Mouse (Mus musculus): ENCODE results near the gene Rbpj.

The Rbpj gene

DNA sequence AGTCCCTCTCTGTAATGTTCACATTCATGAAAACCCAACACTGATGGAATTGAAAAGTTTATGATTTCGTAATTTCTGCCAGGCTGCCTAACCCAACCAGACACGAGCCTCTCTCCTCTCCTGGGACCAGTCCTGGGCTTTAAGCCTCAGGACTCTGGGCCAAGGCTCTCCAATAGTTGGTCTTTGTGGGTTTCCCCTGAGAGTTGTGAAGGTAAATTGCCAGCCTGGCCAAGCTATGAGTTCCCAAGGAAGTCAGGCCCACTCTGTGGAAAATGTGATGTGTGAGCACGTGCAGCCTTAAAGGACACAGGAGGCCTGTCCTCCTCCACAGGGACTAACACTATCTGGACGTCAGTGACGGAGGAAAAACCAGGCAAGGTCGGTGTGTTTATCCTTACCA is 85.4 kb downstream of the Rbpj start:
- peak; percentile 72 for DNase-seq (ENCODE audit: low spot score)

DNA sequence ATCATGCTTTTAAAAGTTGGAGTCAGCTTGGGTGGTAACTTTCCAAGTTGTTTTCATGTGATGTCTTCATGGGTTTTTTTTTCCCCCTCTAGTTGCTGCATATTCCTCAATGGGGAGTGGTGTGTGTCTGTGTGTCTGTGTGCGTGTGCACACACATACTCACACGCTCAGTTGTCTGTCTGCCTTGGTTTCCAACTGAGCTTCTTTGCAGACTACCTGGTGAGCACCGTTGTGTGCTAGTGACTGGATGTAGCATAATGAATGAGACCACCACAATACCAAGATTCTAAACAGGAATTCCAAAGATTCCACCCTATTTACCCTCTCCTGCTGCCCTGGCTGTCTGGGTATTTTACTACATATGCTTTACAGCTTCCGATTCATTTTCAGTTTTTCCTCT is 86.0 kb downstream of the Rbpj start:
- DNase-seq (ENCODE audit: low spot score), result no peak

DNA sequence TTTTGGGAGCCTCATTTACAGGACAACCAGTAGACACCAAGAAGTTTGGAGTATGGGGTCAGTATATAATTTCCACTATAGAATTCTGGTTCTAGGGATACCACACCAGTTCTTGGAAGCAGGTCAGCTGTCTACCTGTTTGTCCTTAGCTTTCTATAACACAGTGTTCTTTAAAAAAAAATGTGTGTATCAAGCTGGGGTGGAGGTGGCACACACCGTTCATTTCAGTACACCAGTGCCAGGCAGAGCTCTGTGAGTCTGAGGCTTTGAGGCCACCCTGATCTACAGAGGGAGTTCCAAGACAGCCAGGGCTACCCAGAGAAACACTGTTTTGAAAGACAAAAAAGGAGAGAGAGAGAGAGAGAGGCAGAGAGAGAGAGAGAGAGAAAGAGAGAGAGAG is 87.3 kb downstream of the Rbpj start:
- DNase-seq (ENCODE audit: low spot score), result no peak

DNA sequence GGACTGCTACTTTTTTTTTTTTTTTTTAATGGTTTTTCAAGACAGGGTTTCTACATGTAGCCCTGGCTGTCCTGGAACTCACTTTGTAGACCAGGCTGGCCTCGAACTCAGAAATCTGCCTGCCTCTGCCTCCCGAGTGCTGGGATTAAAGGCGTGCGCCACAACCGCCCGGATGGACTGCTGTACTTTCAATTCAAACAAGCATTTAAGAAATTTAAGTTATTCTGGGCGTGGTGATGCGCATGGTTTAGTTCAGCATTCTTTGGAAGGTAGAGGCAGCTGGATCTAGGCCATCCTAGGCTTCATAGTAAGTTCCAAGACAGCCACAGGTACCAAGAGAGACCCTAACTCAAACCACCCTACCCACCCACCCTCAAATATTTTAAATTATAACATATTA is 88.2 kb downstream of the Rbpj start:
- DNase-seq (ENCODE audit: low spot score), result no peak

DNA sequence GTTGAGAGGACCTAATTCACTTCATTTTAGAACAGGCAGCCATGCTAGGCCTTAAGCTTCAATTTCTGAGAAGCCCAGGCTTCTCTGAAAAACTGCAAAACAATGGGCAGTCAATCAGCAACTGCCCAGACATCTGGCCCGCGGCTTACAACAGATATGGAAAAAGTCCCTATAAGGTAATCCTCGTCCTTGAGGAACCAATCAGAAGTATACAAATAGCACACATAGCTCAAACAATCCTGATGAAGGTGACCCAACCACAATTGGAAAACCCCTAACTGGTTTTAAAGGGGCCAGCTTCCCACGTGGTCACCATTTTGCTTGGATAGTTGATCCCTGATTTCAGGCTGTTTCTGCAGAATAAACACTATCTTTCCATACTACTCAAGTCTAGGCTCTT is 89.0 kb downstream of the Rbpj start:
- no peak for DNase-seq (ENCODE audit: low spot score)

DNA sequence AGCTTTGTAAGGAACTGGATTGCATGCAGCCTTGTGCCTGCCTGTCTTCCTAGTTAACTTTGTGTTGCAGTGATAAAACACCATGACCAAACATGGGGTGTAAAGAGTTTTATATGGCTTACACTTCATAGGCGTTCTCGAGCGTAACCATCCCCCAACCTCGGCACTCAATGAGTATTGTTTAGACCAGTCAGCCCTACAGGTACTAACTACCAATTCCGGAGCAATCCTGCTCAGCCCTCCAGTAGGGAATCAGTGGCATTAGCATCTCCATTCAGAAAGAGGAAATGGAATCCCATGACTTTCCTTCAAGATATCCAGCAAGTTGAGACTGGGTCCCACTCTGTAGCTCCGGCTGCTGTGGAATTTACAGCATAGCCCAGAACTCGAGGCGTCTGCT is 89.5 kb downstream of the Rbpj start:
- DNase-seq (ENCODE audit: low spot score), result no peak

DNA sequence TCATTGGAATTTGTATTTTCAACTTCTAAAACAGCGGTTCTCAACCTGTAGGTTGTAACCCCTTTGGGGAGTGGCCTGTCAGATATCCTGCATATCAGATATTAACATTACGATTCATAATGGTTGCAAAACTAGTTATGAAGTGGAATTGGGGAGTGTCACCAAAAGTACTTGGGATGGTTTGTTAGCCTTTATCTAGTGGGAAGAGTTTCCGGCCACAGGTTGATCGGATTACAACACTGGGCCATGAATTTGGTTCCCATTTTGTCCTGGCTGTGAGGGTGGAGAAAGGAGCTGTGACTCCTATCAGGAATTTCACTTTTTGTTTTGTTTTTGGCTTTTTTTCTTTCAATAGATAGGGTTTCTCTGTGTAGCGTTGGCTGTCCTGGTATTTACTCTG is 90.0 kb downstream of the Rbpj start:
- DNase-seq (ENCODE audit: low spot score), result no peak

DNA sequence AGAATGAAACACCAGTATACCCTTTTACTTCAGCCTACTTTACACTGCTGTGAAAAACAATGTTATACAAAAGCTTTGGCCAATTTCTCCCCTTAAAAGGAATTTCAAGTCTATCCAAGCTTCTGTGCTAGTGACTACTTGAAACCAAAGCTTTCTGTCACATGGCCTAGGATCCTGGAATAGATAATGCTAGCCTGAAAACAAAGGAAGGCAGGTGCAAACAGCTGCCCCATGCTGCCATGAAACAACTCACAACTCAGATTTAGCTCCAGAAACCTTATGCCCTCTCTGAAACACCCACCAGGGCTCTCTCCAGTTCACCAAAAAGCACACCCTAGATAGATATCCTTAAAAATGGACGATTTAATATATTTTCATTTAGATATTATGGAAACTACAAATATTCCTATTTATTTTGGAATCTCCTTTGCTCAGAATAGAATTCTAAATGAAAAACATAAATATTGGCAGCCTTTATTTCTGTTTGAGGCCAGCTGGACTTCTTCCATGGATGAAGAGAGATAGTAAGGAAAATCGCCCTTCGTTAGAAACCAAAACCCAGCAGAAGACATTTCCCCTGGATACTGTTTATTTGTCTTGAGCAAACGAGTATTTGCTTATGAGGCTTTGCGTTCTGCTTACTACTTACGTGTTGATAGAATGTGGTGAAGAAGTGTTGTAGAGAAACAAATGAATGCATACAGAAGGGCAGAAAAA is 91.8 kb downstream of the Rbpj start:
- DNase-seq (ENCODE audit: low spot score), result peak; percentile 72

DNA sequence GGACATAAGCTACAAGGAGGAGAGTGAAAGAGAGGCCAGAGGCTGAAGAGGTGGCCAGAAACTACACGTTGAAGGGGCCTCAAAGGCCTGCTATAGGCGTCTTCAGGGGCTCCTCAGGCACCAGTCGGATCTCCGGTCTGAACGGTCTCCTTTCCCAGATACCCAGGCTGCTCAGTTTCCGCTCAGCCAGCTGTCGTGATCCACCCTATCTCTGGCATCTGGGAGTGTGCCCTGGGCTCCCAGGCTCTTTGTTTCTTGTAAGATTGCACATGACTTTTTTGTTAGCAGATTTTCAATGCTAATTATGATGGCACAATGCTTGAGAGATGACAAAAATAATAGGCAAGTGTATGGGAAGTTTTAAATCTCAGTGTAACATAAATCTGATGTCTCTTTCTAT is 95.2 kb downstream of the Rbpj start:
- no peak for DNase-seq (ENCODE audit: low spot score)

DNA sequence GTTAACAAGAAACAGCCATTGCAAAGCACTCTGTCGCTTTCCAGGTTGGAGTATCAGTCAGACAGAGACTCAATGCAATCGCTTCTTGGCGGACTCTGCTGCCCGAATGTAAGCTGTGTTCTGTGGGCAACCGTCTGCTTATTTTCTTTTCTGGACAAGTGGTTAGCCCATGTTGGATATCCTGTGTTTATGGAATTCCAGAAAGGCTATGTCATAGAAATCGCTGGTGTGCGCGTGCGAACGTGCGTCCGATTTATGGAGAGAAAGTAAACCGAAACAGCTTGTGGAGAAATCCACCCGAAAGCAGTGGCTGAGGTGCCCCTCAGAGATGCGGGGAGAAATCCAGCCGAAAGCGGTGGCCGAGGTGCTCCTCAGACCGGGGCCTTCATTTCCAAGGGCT is 98.4 kb downstream of the Rbpj start:
- DNase-seq (ENCODE audit: low spot score), result peak; percentile 43

DNA sequence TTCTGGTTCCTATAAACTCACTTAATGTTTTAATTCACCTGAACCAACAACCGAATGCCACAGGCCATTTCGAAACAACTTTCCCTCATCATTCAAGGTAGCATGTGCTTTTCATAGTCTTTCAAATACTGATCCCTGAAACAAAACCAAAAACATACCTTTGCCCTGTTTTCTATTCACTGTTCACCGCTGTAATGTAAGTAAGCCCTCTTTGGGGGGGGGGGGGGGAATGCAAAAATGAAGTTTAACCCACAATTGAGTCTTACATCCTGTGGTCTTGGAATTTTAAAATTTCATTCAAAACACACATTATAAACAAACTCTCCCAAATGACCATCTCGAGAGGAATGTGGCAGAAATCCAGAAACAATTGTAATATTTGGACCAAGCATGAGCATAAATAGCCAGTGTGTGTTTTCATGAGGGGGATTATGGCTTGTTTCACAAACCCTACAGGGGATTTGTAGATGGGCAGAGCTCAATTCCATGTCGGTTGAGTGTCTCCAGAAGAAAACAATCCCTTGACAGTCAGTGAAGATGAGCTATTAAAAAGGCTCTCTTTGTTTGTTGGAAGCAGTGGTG is 99.4 kb downstream of the Rbpj start:
- no peak for DNase-seq (ENCODE audit: low spot score)

DNA sequence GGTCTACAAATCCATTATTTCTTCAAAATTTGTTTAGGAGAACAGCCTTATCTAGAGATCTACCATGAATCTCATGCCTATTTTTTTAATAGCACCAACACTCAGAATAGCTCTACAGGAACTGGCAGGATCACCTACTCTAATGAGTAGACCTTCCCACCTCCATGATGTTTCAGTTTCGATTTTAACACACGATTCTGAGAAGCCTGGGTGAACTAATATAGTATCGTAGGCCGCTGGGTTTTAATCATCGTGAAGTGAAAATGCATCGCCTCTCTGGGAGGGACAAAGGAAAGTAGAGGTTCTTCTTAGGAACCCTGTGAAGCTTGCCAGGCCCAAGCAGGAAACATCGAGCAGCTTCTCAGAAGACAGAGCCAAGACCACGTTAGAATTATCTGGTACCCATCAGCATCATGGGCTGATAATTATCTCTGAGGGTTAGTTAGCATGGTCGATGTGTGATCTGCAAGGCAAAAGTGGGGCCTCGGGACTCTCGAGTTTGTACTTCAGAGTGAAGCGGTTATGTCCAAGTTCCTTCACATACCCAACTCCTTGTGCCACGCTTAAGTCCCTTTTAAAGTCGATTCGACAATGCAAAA is 100.6 kb downstream of the Rbpj start:
- DNase-seq (ENCODE audit: low spot score), result no peak

DNA sequence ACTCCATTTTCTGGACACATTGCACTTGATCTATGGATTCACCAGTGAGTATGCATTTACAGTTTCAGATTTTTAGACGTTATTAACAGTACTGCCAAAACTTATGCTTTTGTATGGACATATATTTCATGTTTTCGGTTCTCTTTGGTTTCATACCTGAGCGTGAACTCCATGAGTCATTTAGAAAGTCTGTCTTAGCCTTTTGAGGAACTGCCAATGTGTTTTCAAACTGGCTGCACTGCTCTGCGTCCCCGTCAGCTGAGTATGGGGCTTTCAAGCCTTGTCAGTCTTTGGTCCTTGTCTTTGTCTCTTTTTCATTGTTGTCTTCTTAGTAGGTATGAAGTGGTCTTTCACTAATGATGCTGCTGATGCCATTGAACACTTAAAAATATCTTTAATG is 106.5 kb downstream of the Rbpj start:
- no peak for DNase-seq (ENCODE audit: low spot score)

DNA sequence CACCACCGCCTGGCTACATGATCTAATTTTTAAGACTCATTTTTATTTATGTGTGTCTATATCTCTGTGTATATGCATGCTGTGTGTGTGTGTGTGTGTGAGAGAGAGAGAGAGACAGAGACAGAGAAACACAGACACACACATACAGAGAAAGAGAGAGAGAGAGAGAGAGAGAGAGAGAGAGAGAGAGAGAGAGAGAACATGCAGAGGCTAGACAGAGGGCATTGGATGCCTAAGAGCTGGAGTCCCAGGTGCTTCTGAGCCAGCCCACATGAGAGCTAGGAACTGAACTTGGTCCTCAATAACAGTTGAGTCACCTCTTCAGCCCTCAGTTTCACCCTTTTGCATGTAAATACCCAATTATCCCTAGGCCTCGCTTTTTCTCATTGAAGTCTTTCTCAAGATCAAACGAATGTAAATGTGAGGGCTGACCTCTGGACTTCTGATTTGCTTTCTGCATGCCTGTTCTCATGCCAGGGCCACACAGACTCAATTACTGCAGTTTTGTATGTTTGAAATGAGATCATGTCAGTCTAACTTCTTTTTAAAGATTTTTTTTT is 109.0 kb downstream of the Rbpj start:
- no peak for DNase-seq (ENCODE audit: low spot score)

DNA sequence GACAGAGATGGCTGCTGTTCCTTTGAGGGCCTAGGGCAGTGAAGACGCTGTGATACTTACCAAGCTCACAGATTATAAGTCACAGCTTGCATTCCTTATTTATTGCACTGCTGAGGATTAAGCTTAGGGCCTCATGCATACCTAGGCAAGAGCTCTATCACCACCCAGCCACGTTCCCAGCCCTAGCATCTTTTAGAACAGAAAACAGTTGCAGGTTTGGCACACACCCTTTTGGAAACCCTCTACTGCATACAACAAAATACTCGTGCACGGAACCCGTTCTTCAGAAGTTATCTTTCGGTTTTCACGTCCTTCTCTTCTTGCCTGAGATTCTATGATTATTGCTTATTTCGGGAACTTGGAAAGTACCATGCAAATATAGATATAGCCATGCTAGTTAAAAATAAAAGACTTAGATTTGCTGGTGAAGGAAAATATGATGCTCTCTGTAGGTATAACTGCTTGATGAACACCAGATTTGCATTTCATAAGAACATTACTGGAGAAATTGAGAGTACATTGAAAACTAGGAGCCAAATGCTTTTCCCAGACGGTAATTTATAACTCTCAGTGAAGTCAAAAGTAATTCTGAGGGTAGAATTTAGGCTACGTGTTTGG is 111.4 kb downstream of the Rbpj start:
- DNase-seq (ENCODE audit: low spot score), result no peak

DNA sequence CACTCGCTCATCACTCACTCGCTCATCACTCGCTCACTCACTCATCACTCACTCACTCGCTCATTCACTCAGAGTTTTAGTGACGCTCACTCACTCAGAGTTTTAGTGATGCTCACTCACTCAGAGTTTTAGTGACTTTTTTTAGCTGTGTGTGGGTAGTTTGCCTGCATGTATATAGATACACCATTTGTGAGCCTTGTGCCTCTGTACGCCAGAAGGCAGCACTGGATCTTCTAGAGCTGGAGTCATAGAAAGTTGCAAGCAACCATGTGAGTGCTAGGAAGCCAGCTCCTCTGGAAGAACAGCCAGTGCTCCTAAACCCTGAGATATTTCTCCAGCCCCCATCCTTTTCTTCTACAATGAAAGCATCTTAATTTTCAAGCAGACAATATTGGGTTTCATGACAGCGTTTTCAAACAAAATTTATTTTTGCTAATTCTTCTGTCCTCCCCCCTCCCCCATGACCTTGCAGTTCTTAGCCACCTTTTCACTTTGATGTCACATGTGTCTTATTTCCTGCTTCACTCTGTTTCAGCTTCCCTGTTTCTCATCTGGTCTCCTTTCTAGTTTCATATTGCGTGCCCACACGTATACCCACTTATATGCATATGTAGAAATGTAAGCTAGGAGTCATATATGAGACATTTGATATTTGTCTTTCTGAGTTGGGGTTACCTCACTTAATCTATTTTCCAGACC is 118.3 kb downstream of the Rbpj start:
- DNase-seq (ENCODE audit: low spot score), result no peak

DNA sequence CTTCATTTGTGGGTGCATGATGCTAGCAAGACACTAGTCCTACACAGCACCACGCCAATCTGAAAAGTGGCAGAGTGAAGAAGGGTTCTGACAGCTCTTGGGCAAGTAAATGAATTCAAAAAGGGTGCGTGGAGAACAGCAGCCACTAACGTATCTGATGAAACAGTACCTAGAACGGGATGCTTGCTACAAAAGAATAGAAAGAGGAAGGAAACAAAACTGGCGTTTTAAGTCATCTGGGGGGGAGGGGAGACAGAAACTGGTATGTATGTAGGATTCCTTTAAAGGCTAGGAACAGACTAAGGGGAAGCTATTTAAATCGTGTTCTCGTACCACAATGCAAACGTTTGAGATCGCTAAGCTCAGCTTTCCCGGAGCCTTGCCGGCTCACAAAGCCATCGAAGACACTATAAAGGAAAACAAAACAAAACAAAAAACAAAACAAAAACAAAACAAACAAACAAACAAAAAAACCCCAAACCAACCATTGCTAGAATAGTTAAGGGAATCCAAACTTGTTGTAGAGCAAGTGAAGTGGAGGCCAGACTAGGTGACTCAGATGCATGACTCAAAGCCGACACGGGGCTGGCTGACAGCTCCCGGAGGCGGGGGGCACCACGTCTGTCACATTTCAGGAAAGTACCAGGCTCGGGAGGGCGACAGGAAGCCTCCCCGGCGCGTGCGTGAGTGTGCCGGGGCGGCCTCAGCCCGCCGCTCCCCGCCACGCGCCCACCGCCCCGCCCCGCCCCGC is 122.6 kb downstream of the Rbpj start:
- no peak for DNase-seq (ENCODE audit: low spot score)

DNA sequence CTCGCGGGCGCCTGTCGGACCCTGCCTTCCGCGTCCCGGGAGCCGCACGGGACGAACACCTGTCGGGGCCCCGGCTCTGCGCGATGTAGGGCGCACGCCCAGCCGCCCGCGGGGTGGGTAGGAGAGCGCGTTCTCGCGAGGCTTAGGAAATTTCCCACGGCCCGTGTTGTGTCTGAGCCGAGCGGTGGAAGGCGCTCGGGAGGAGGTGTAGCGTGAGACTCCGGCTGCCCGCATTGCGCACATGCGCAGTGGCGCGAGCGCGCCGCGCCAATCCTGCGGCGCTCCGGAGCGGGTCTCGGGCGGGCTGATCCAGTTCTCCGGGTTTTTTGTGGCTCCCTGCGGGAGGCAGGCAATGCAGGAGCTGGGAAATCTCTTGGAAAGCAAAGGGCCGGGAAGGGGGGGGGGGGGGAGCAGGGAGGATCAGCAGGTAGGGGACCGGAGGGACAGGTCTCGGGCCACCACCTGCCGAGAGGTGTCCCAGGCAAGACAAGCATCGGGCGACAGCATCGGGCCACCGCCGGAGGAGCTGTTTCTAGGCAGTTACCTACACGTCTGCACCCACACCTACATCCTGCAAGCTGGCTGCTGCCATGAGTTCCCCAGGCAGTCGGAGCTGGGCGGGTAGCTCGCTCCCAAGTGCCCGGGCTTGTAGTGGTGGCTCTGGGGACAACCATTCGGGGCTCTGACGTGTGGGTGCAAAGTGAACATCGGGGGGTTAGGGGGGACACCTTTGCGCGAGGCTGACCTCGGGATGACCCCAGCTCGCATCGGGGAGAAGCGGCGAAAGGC is 123.4 kb downstream of the Rbpj start:
- peak; percentile 99 for DNase-seq (ENCODE audit: low spot score)

DNA sequence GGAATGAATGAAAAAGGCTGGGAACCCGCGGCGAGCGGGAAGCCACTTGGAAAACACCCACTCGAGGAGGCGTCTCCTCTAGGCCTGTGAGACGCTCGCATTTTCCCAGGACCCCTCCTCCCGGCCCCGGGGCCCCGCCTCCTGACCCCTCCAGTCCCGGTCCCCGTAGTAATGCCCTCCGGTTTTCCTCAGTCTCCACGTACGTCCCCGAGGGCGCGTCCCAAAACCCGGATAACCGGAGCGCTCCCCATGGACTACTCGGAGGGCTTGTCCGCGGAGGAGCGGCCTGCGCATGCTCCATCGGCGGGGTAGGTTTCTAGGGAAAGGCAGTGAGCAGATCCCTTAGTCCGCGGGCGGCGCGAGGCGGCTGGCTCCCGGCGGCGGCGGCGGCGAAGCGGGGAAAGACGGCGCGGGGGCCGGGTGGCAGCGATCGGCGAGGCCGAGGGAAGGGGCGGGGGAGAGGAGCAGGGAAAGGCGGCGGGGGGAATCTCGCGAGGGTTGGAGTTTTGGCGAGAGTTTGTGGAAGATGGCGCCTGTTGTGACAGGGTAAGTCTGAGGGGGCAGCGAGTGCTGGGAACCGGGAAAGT is 124.3 kb downstream of the Rbpj start:
- peak; percentile 99 for DNase-seq (ENCODE audit: low spot score)

DNA sequence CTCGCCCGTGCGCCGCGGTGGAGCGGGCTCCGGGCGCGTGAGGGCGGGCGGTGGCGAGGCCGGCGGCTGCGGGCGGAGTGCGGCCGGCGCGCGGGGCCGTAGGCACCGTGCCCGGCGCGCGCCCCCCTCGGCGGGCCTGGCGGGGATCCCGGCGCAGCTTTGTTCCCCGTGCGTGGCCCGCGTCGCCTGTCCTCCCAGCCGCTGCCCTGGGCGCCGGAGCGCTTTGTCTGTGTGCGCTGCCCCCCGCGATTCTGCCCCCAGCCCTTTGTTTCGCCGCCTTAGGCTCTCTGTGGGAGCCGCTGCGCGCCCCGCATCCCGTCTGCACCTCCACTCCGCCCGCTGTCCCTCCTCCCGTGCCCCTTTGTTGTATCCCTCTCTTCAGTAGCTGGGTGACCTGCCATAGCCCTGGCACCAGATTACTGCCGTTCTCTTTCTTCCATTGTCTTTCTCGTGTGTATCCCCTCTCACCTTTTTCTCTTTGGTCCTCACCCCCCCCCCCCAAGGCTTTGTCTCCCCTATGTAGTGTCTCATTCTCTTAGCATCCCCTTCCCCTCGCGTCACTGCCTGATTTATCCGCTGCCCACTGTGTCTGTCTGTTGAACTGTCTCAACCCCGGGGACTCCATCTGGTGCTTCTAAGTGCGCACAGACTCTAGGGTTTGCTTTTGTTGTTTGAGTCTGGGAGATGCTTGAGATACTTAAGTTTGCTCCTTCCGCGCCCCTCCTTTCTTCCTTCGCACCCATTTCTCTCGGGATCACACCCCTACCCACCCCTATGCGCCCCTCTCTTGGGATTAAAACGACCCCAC is 125.1 kb downstream of the Rbpj start:
- peak; percentile 53 for DNase-seq (ENCODE audit: low spot score)

Measured in adipocyte (in vitro differentiated cells).